Mouse (Mus musculus) forebrain, embryonic 13.5 days (tissue): Measurements from ENCODE around the gene Kcnq4. TPM values are rescaled to one million over a fixed set of nuclear protein-coding genes. Genes with fewer than 3 reads are reported as not detected.

ENCODE experiments used
- ATAC-seq: fragments of 200-750 bp; cut with Nextera tagmentation; 2 replicates; pipeline ENCODE4 v1.8.0; 2017
- H3K27ac ChIP-seq: fragments of 300-500 bp; sonication (generic); 2 replicates; pipeline ENCODE4 v1.5.1; 2015; ENCODE audit warnings: inconsistent platforms, mild to moderate bottlenecking, moderate library complexity
- H3K27me3 ChIP-seq: fragments of 300-500 bp; sonication (generic); 2 replicates; pipeline ENCODE4 v1.6.1; 2015; ENCODE audit warnings: mild to moderate bottlenecking, inconsistent platforms
- H3K36me3 ChIP-seq: fragments of 300-500 bp; sonication (generic); 2 replicates; pipeline ENCODE4 v1.6.1; 2015; ENCODE audit warnings: mild to moderate bottlenecking, inconsistent platforms; ENCODE audit not compliant: poor library complexity, severe bottlenecking
- H3K4me1 ChIP-seq: fragments of 300-500 bp; sonication (generic); 2 replicates; pipeline ENCODE4 v1.6.1; 2015; ENCODE audit warnings: inconsistent platforms
- H3K4me2 ChIP-seq: fragments of 300-500 bp; sonication (generic); 2 replicates; pipeline ENCODE4 v1.6.1; 2015; ENCODE audit warnings: inconsistent platforms, mild to moderate bottlenecking, moderate library complexity
- H3K4me3 ChIP-seq: fragments of 300-500 bp; sonication (generic); 2 replicates; pipeline ENCODE4 v1.5.1; 2015; ENCODE audit warnings: mild to moderate bottlenecking, inconsistent platforms
- H3K9ac ChIP-seq: fragments of 300-500 bp; sonication (generic); 2 replicates; pipeline ENCODE4 v1.6.1; 2015; ENCODE audit warnings: mild to moderate bottlenecking, inconsistent platforms
- H3K9me3 ChIP-seq: fragments of 300-500 bp; sonication (generic); replicated peaks from 2 replicates; pipeline ENCODE4 v1.6.1; 2016; ENCODE audit warnings: inconsistent platforms
- WGBS: fragments of 180-500 bp; shearing (Covaris S2); methylation state at CpG from one replicate; pipeline ENCODE4 v1.1.7; 2015; 5-methylcytosine and 5-hydroxymethylcytosine counted together
- polyA plus RNA-seq: library from polyadenylated mRNA; unstranded; fragments of >200 nt; fragmentation: Nextera tagmentation; extraction: Ambion mirVana; gene quantifications from 2 replicates; pipeline ENCODE4 v1.2.1, GENCODE M21; 2015

Gene Kcnq4
- 3.4 and 4.0 TPM in 2 replicates for polyA plus RNA-seq

GRCm38 (mm10) chr4:120747941-120748866, at the start of gene Kcnq4:
Gene Kcnq4 (minus strand): TSS chr4:120748612.
- 0 out of 2 replicates have a peak, but pooled peaks have one; percentile 4 for ATAC-seq
- Histone ChIP-seq H3K9me3 (no peaks in the 10 kb centered on the region), H3K27ac (no peak within 1 kb of the TSS), H3K4me2 (peak within 1 kb of the TSS; percentile 100), H3K36me3 (no peaks in the 10 kb centered on the region), H3K27me3 (peaks cover 80% of the 10 kb centered on the region), H3K4me1 (peaks cover 24% of the 10 kb centered on the region), H3K9ac (peak within 1 kb of the TSS; percentile 72), H3K4me3 (peak within 1 kb of the TSS; percentile 66)
- WGBS: 4% methylated on average over 42 of the region's 42 CpGs

GRCm38 (mm10) chr4:120796687-120797086, 48.3 kb upstream of the Kcnq4 start:
- ATAC-seq: no peak
- 89% methylated on average over 2 of the region's 2 CpGs for WGBS

GRCm38 (mm10) chr4:120795646-120796045, 47.2 kb upstream of the Kcnq4 start:
- H3K4me1 ChIP-seq: peaks cover 13% of the 10 kb centered on the region; the same call in 1 of the 2 replicates
- no peaks in the 10 kb centered on the region for H3K9me3 ChIP-seq
- no peak overlapping the region for H3K4me3 ChIP-seq
- 100% methylated on average over 1 of the region's 1 CpGs for WGBS
- H3K36me3 ChIP-seq: peaks cover under 1% of the 10 kb centered on the region; the same call in 1 of the 2 replicates
- H3K9ac ChIP-seq: no peak overlapping the region
- no peak overlapping the region for H3K4me2 ChIP-seq
- no peak overlapping the region for H3K27ac ChIP-seq
- ATAC-seq: no peak
- no peaks in the 10 kb centered on the region for H3K27me3 ChIP-seq

More at GRCm38 (mm10) chr4:120796687-120797086, 48.3 kb upstream of the Kcnq4 start:
- Histone ChIP-seq H3K27me3 (no peaks in the 10 kb centered on the region), H3K9me3 (no peaks in the 10 kb centered on the region), H3K36me3 (no peaks in the 10 kb centered on the region), H3K4me2 (no peak overlapping the region), H3K4me1 (peaks cover 13% of the 10 kb centered on the region; the same call in 1 of the 2 replicates), H3K4me3 (no peak overlapping the region), H3K27ac (no peak overlapping the region), H3K9ac (no peak overlapping the region)

- H3K27ac ChIP-seq: no peak overlapping the region
- WGBS: 80% methylated on average over 2 of the region's 2 CpGs
- no peak overlapping the region for H3K9ac ChIP-seq
- ATAC-seq: no peak
- no peaks in the 10 kb centered on the region for H3K9me3 ChIP-seq
- no peak overlapping the region for H3K4me2 ChIP-seq
- H3K36me3 ChIP-seq: peaks cover 27% of the 10 kb centered on the region
- no peaks in the 10 kb centered on the region for H3K27me3 ChIP-seq
- H3K4me3 ChIP-seq: no peak overlapping the region
- H3K4me1 ChIP-seq: peaks cover 8% of the 10 kb centered on the region; the same call in 1 of the 2 replicates
These were observed 44.5 kb upstream of the Kcnq4 start for GRCm38 (mm10) chr4:120792918-120793317.

DNA sequence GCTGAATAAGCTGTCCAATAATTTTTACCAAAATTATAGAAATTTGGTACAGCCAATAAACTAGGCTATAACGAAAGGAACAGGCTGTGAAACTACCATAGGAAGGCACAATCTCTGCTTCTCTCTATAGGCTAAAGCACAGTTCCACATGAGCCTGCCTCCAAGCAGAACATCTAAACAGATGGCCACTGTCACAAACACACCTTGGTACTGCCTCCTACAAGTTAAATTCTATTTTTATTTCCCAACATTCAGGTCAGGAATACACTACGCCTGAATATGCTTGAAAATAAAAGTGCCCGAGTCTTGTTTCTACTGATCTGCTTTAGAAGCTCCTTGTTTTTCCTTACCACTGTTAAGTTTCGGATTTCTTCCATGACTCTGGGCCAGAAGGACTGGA, 41.6 kb upstream of the Kcnq4 start:
- Histone ChIP-seq H3K27me3 (no peaks in the 10 kb centered on the region), H3K4me3 (no peak overlapping the region), H3K4me2 (no peak overlapping the region), H3K9ac (no peak overlapping the region), H3K4me1 (peaks cover 8% of the 10 kb centered on the region; the same call in 1 of the 2 replicates), H3K36me3 (peaks cover 50% of the 10 kb centered on the region), H3K27ac (no peak overlapping the region), H3K9me3 (no peaks in the 10 kb centered on the region)
- 92% methylated on average over 4 of the region's 4 CpGs for WGBS
- ATAC-seq: no peak

DNA sequence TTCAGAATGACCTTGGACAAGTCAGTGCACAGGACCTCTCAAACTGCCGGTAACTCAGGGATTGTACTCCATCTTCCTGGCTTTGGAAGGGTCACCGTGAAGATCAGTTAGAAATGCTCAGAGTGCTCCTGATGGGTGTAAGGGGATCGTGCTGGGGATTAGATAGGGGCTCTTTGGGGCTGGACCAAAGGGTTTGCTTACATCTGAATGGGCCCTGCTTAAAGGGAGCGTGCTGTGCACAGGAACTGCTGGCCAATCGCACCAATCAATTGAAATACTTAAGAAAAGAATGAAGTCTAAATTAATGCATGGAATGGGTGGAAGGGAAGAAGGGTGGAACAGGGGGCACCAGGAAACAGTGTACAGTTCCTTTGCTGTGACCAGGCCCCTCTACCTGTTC, 7.4 kb upstream of the Kcnq4 start:
- Histone ChIP-seq H3K4me3 (no peak overlapping the region), H3K4me1 (no peaks in the 10 kb centered on the region), H3K9me3 (no peaks in the 10 kb centered on the region), H3K27ac (no peak overlapping the region), H3K4me2 (no peak overlapping the region), H3K36me3 (peaks cover 40% of the 10 kb centered on the region), H3K27me3 (peaks cover 17% of the 10 kb centered on the region), H3K9ac (no peak overlapping the region)
- 37% methylated on average over 5 of the region's 5 CpGs for WGBS
- no peak for ATAC-seq

DNA sequence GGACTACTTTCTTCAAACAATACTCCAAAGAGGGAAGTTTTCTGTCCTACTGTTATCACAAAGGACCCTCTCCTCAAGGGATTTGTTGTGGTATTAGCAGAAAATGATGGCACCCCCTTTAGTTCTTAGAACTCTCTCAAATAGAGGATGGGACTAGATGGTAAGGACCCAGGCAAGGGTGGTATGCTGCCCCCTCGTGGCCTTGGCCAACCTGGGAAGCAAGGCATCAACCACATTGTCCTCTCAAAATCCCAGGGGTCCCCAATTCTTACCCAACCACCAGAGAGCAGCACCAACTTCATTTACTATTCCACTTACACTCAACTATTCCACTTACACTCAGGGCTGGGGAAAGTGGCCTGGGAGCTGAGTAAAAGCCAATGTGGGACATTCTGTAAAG, 6.9 kb upstream of the Kcnq4 start:
- H3K9ac ChIP-seq: no peak overlapping the region
- H3K4me1 ChIP-seq: no peaks in the 10 kb centered on the region
- no peak overlapping the region for H3K4me3 ChIP-seq
- peak; percentile 59 for ATAC-seq
- 0% methylated on average over 1 of the region's 1 CpGs for WGBS
- H3K27ac ChIP-seq: no peak overlapping the region
- no peaks in the 10 kb centered on the region for H3K9me3 ChIP-seq
- no peak overlapping the region for H3K4me2 ChIP-seq
- H3K27me3 ChIP-seq: peaks cover 20% of the 10 kb centered on the region
- H3K36me3 ChIP-seq: peaks cover 35% of the 10 kb centered on the region

DNA sequence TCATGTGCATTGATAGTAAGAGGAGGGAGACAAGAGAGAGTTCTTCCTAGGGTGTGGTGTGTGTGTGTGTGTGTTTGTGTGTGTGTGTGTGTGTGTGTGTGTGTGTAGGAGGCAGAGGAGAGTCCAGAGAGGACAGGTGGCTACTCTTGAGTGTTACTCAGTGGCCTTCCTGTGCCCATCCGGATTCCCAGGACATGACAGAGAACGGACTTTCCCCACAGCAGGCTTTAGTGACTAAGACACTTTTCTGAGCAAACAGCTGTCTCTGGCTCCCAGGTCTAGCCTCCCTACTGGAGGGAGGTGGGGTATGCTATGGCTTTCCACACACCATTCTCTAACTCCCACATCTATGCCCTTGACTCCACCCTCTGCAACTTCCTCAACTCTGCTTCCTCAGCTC, 1.2 kb upstream of the Kcnq4 start:
- WGBS: 13% methylated on average over 2 of the region's 2 CpGs
- no peaks in the 10 kb centered on the region for H3K36me3 ChIP-seq
- H3K27ac ChIP-seq: no peak overlapping the region
- H3K4me3 ChIP-seq: no peak overlapping the region
- no peak for ATAC-seq
- H3K9me3 ChIP-seq: no peaks in the 10 kb centered on the region
- no peak overlapping the region for H3K9ac ChIP-seq
- peaks cover 24% of the 10 kb centered on the region for H3K4me1 ChIP-seq
- peaks cover 77% of the 10 kb centered on the region for H3K27me3 ChIP-seq
- H3K4me2 ChIP-seq: no peak overlapping the region

GRCm38 (mm10) chr4:120747243-120747792, 1.1 kb downstream of the Kcnq4 start:
- Histone ChIP-seq H3K27ac (no peak overlapping the region), H3K4me1 (peaks cover 24% of the 10 kb centered on the region), H3K4me2 (peak overlapping the region; percentile 100), H3K27me3 (peaks cover 78% of the 10 kb centered on the region), H3K9ac (peak overlapping the region; percentile 72), H3K4me3 (peak overlapping the region; percentile 66), H3K36me3 (no peaks in the 10 kb centered on the region), H3K9me3 (no peaks in the 10 kb centered on the region)
- under 1% methylated on average over 64 of the region's 75 CpGs for WGBS
- peak; percentile 53 for ATAC-seq

DNA sequence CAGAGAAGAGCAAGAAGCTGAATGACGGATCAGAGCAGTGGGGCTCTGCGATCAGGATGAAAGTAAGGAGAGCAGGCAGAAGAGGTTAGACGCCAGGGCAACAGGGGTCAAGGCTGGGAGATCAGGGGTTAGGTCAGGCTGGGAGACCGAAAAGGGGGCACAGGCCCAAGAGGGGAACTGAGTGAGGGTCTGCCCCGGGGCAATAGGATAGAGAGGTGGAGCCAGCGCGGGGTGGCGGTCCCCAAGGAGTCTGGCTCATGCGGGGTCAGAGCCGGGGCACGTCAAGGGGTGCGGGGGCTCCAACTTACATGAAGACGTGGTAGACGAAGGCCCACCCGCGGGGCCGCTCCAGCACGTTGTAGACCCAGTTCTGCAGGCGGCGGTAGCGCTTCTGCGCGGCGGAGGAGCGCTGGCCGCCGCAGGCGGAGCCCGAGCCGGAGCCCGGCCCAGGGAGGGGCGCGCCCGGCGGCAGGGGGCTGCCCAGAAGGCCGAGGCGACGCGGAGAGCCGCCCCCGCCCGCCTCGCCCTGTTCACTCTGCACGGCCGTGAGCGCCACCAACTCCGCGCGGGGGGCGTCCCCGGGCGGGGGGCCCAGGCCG, 1.8 kb downstream of the Kcnq4 start:
- Histone ChIP-seq H3K27ac (no peak overlapping the region), H3K27me3 (peaks cover 75% of the 10 kb centered on the region), H3K9ac (peak overlapping the region; percentile 72), H3K4me3 (peak overlapping the region; percentile 66), H3K9me3 (no peaks in the 10 kb centered on the region), H3K4me2 (peak overlapping the region; percentile 100), H3K4me1 (peaks cover 24% of the 10 kb centered on the region), H3K36me3 (no peaks in the 10 kb centered on the region)
- 4% methylated on average over 18 of the region's 53 CpGs for WGBS
- ATAC-seq: peak; percentile 55

GRCm38 (mm10) chr4:120745731-120746551, 2.5 kb downstream of the Kcnq4 start:
- Histone ChIP-seq H3K4me2 (peak overlapping the region; percentile 100), H3K4me1 (peaks cover 24% of the 10 kb centered on the region), H3K27me3 (peaks cover 68% of the 10 kb centered on the region), H3K4me3 (peak overlapping the region; percentile 66), H3K9me3 (no peaks in the 10 kb centered on the region), H3K9ac (peak overlapping the region; percentile 72; the same call in 1 of the 2 replicates), H3K36me3 (no peaks in the 10 kb centered on the region), H3K27ac (no peak overlapping the region)
- 9% methylated on average over 10 of the region's 10 CpGs for WGBS
- no peak; the same call in 1 of the 2 replicates for ATAC-seq
